Mouse (Mus musculus): ENCODE results near the gene 4930539E08Rik. TPM values are rescaled to one million over a fixed set of nuclear protein-coding genes. Genes with fewer than 3 reads are reported as not detected.

4930539E08Rik gene
- polyA plus RNA-seq, 1 experiment: not detected

GRCm38 (mm10) chr17:28855166-28855885 is 59.8 kb downstream of the 4930539E08Rik start:
- H3K27ac ChIP-seq (ENCODE audit: control insufficient read depth, insufficient read depth, low read depth, low read length, poor library complexity): peak overlapping the region; percentile 58
- no peak overlapping the region for H3K4me3 ChIP-seq (replicated peaks; ENCODE audit: control insufficient read depth, low read depth, low read length)
- 56% methylated on average over 9 of the region's 9 CpGs for WGBS
- TF ChIP-seq CTCF (IDR thresholded peaks at IDR 0.05; ENCODE audit: control insufficient read depth, insufficient read depth, low read length) (no peak), POLR2A (IDR thresholded peaks at IDR 0.05; ENCODE audit: borderline replicate concordance, control insufficient read depth, low read depth, low read length) (no peak)
- H3K4me1 ChIP-seq (ENCODE audit: control insufficient read depth, insufficient read depth, low read length): peaks cover 2% of the 10 kb centered on the region; the same call in 1 of the 2 replicates

GRCm38 (mm10) chr17:28854377-28854776 is 60.7 kb downstream of the 4930539E08Rik start:
- no peak overlapping the region for H3K27ac ChIP-seq (ENCODE audit: control insufficient read depth, insufficient read depth, low read depth, low read length, poor library complexity)
- H3K4me1 ChIP-seq (ENCODE audit: control insufficient read depth, insufficient read depth, low read length): peaks cover 2% of the 10 kb centered on the region; the same call in 1 of the 2 replicates
- 37% methylated on average over 7 of the region's 7 CpGs for WGBS
- H3K4me3 ChIP-seq (replicated peaks; ENCODE audit: control insufficient read depth, low read depth, low read length): no peak overlapping the region
- TF ChIP-seq CTCF (IDR thresholded peaks at IDR 0.05; ENCODE audit: control insufficient read depth, insufficient read depth, low read length): no peak
- TF ChIP-seq POLR2A (IDR thresholded peaks at IDR 0.05; ENCODE audit: borderline replicate concordance, control insufficient read depth, low read depth, low read length): no peak

- 92% methylated on average over 5 of the region's 5 CpGs for WGBS
- Histone ChIP-seq H3K4me3 (replicated peaks; ENCODE audit: control insufficient read depth, low read depth, low read length) (no peak overlapping the region), H3K27ac (ENCODE audit: control insufficient read depth, insufficient read depth, low read depth, low read length, poor library complexity) (no peak overlapping the region), H3K4me1 (ENCODE audit: control insufficient read depth, insufficient read depth, low read length) (peaks cover 2% of the 10 kb centered on the region; the same call in 1 of the 2 replicates)
- TF ChIP-seq CTCF (IDR thresholded peaks at IDR 0.05; ENCODE audit: control insufficient read depth, insufficient read depth, low read length) (no peak), POLR2A (IDR thresholded peaks at IDR 0.05; ENCODE audit: borderline replicate concordance, control insufficient read depth, low read depth, low read length) (no peak)
Measured at GRCm38 (mm10) chr17:28850511-28850910, 64.6 kb downstream of the 4930539E08Rik start.

GRCm38 (mm10) chr17:28846974-28847617 is 68.0 kb downstream of the 4930539E08Rik start:
- Histone ChIP-seq H3K4me1 (ENCODE audit: control insufficient read depth, insufficient read depth, low read length) (no peaks in the 10 kb centered on the region), H3K27ac (ENCODE audit: control insufficient read depth, insufficient read depth, low read depth, low read length, poor library complexity) (no peak overlapping the region)
- 61% methylated on average over 11 of the region's 11 CpGs for WGBS

More at GRCm38 (mm10) chr17:28846974-28847617, 68.0 kb downstream of the 4930539E08Rik start:
- H3K4me3 ChIP-seq (replicated peaks; ENCODE audit: control insufficient read depth, low read depth, low read length): no peak overlapping the region
- TF ChIP-seq CTCF (IDR thresholded peaks at IDR 0.05; ENCODE audit: control insufficient read depth, insufficient read depth, low read length) (no peak), POLR2A (IDR thresholded peaks at IDR 0.05; ENCODE audit: borderline replicate concordance, control insufficient read depth, low read depth, low read length) (no peak)

Other genes with a start within 250 kb of the 4930539E08Rik start
- 5.3 and 5.9 TPM in 2 replicates for gene Slc26a8, start 225.1 kb downstream of the 4930539E08Rik start, polyA plus RNA-seq (2011; ENCODE audit: insufficient read depth, insufficient read length, low replicate concordance, missing spikeins)
- gene Mapk14, start 224.0 kb downstream of the 4930539E08Rik start, polyA plus RNA-seq (2011; ENCODE audit: insufficient read depth, insufficient read length, low replicate concordance, missing spikeins): 35.7 and 100 TPM in 2 replicates
- 2.7 and 6.1 TPM in 2 replicates for gene AC170998.1, start 189.2 kb downstream of the 4930539E08Rik start, polyA plus RNA-seq (2011; ENCODE audit: insufficient read depth, insufficient read length, low replicate concordance, missing spikeins)
- gene Mapk13, start 146.0 kb downstream of the 4930539E08Rik start, polyA plus RNA-seq (2011; ENCODE audit: insufficient read depth, insufficient read length, low replicate concordance, missing spikeins): 37.7 and 70.0 TPM in 2 replicates
- gene Brpf3, start 114.2 kb downstream of the 4930539E08Rik start, polyA plus RNA-seq (2011; ENCODE audit: insufficient read depth, insufficient read length, low replicate concordance, missing spikeins): 117 and 133 TPM in 2 replicates
- 0.67 TPM in 1 of 2 replicates, not detected in the other for gene Pnpla1, start 56.9 kb downstream of the 4930539E08Rik start, polyA plus RNA-seq (2011; ENCODE audit: insufficient read depth, insufficient read length, low replicate concordance, missing spikeins)
- 1.3 TPM in 1 of 2 replicates, not detected in the other for gene Pxt1, start 28.5 kb upstream of the 4930539E08Rik start, polyA plus RNA-seq (2011; ENCODE audit: insufficient read depth, insufficient read length, low replicate concordance, missing spikeins)
- 50.2 and 81.5 TPM in 2 replicates for gene Kctd20, start 36.6 kb upstream of the 4930539E08Rik start, polyA plus RNA-seq (2011; ENCODE audit: insufficient read depth, insufficient read length, low replicate concordance, missing spikeins)
- 139 and 214 TPM in 2 replicates for gene Stk38, start 92.7 kb upstream of the 4930539E08Rik start, polyA plus RNA-seq (2011; ENCODE audit: insufficient read depth, insufficient read length, low replicate concordance, missing spikeins)
- gene Srsf3, start 117.3 kb upstream of the 4930539E08Rik start, polyA plus RNA-seq (2011; ENCODE audit: insufficient read depth, insufficient read length, low replicate concordance, missing spikeins): 212 and 214 TPM in 2 replicates
- 5.2 and 27.7 TPM in 2 replicates for gene Cdkn1a, start 175.7 kb upstream of the 4930539E08Rik start, polyA plus RNA-seq (2011; ENCODE audit: insufficient read depth, insufficient read length, low replicate concordance, missing spikeins)
- 217 and 514 TPM in 2 replicates for gene Rab44, start 198.8 kb upstream of the 4930539E08Rik start, polyA plus RNA-seq (2011; ENCODE audit: insufficient read depth, insufficient read length, low replicate concordance, missing spikeins)

All from bone marrow, adult 2 months (tissue).